Mouse (Mus musculus) liver, embryonic 15.5 days (tissue): ENCODE data around the gene Col23a1. TPM values are rescaled to one million over a fixed set of nuclear protein-coding genes. Genes with fewer than 3 reads are reported as not detected.
"Not testable (repeated sequence)": the region's sequence is repeated elsewhere in the genome, so short reads cannot be mapped to it uniquely, and the experiment has no call there.

Experiments
- ATAC-seq: fragments of 200-750 bp; cut with Nextera tagmentation; 2 replicates; pipeline ENCODE4 v1.8.0; 2017; ENCODE audit warnings: moderate number of reproducible peaks, mild to moderate bottlenecking, moderate library complexity; ENCODE audit not compliant: insufficient read depth
- H3K27ac ChIP-seq: fragments of 300-500 bp; sonication (generic); replicated peaks from 2 replicates; pipeline ENCODE4 v1.5.1; 2015; ENCODE audit warnings: mild to moderate bottlenecking, inconsistent platforms
- H3K27me3 ChIP-seq: fragments of 300-500 bp; sonication (generic); 2 replicates; pipeline ENCODE4 v1.6.1; 2015; ENCODE audit warnings: mild to moderate bottlenecking, inconsistent platforms
- H3K36me3 ChIP-seq: fragments of 300-500 bp; sonication (generic); replicated peaks from 2 replicates; pipeline ENCODE4 v1.6.1; 2015; ENCODE audit warnings: moderate library complexity, mild to moderate bottlenecking, inconsistent platforms
- H3K4me1 ChIP-seq: fragments of 300-500 bp; sonication (generic); replicated peaks from 2 replicates; pipeline ENCODE4 v1.6.1; 2015; ENCODE audit warnings: inconsistent platforms
- H3K4me2 ChIP-seq: fragments of 300-500 bp; sonication (generic); 2 replicates; pipeline ENCODE4 v1.6.1; 2015; ENCODE audit warnings: moderate library complexity, mild to moderate bottlenecking, inconsistent platforms
- H3K4me3 ChIP-seq: fragments of 300-500 bp; sonication (generic); replicated peaks from 2 replicates; pipeline ENCODE4 v1.5.1; 2015; ENCODE audit warnings: mild to moderate bottlenecking, inconsistent platforms
- H3K9ac ChIP-seq: fragments of 300-500 bp; sonication (generic); 2 replicates; pipeline ENCODE4 v1.6.1; 2015; ENCODE audit warnings: moderate library complexity, mild to moderate bottlenecking, inconsistent platforms
- H3K9me3 ChIP-seq: fragments of 300-500 bp; sonication (generic); replicated peaks from 2 replicates; pipeline ENCODE4 v1.6.1; 2016; ENCODE audit warnings: inconsistent platforms
- WGBS: fragments of 180-500 bp; shearing (Covaris S2); methylation state at CpG from one replicate; pipeline ENCODE4 v1.1.7; 2015; ENCODE audit warnings: mixed read lengths; ENCODE audit not compliant: insufficient replicate concordance; 5-methylcytosine and 5-hydroxymethylcytosine counted together
- polyA plus RNA-seq: library from polyadenylated mRNA; unstranded; fragments of >200 nt; fragmentation: Nextera tagmentation; extraction: Ambion mirVana; gene quantifications from 2 replicates; pipeline ENCODE4 v1.2.1, GENCODE M21; 2015

Col23a1 gene
- polyA plus RNA-seq, 1 experiment from 2014 or later = 0.17 TPM

DNA sequence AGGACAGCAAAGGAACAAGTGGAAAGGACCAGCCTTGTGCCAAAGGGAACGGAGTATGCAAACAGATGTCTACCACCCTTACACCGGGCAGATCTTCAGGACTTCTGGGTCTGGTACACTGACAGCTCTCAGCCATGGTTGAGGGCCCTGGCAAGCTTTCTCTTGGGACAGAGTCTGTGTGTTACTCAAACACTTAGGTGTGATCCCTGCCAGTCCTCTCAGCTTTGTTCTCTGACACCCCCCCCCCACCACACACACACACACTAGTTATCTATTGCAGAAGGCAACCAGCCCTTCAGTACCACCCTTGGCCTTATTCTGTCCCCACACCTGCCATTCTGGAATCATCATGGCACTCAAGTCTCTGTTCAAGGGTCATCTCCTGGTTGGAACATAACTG is 332.1 kb downstream of the Col23a1 start:
- no peak overlapping the region for H3K9ac ChIP-seq
- H3K36me3 ChIP-seq = peaks cover 53% of the 10 kb centered on the region
- H3K4me1 ChIP-seq = peaks cover 60% of the 10 kb centered on the region
- no peaks in the 10 kb centered on the region for H3K9me3 ChIP-seq
- no peak overlapping the region for H3K27ac ChIP-seq
- H3K27me3 ChIP-seq = no peaks in the 10 kb centered on the region
- no peak for ATAC-seq
- WGBS = 84% methylated on average over 2 of the region's 2 CpGs
- no peak overlapping the region for H3K4me2 ChIP-seq
- no peak overlapping the region for H3K4me3 ChIP-seq

DNA sequence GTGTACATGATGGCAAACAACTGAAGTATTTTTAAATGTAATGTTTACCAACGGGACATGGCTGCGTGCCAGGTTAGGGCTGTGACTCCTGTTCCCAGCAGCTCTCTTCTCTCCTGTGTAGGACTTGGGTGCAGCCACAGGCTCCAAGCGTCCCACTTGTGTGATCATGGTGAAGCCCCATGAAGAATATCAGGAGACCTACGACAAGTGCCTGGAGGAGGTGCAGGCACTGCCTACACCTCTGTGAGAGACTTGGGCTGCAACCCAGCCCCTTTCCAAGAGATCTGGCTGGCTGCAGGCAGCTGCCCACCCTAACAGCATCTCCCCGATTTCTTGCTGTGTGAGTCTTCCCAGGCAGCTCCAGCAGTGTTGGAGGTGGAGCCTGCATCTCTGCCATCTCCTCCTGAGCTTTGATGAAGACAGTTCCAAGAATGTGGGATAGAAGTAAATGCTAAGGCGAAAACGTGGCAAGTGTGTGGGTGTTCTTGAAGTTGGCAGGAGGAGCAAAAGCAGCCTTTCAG is 333.3 kb downstream of the Col23a1 start:
- H3K4me2 ChIP-seq = no peak overlapping the region
- no peaks in the 10 kb centered on the region for H3K9me3 ChIP-seq
- peaks cover 66% of the 10 kb centered on the region for H3K36me3 ChIP-seq
- WGBS = 74% methylated on average over 7 of the region's 7 CpGs
- ATAC-seq = no peak
- no peak overlapping the region for H3K4me3 ChIP-seq
- no peaks in the 10 kb centered on the region for H3K27me3 ChIP-seq
- no peak overlapping the region for H3K9ac ChIP-seq
- peaks cover 54% of the 10 kb centered on the region for H3K4me1 ChIP-seq
- H3K27ac ChIP-seq = no peak overlapping the region

DNA sequence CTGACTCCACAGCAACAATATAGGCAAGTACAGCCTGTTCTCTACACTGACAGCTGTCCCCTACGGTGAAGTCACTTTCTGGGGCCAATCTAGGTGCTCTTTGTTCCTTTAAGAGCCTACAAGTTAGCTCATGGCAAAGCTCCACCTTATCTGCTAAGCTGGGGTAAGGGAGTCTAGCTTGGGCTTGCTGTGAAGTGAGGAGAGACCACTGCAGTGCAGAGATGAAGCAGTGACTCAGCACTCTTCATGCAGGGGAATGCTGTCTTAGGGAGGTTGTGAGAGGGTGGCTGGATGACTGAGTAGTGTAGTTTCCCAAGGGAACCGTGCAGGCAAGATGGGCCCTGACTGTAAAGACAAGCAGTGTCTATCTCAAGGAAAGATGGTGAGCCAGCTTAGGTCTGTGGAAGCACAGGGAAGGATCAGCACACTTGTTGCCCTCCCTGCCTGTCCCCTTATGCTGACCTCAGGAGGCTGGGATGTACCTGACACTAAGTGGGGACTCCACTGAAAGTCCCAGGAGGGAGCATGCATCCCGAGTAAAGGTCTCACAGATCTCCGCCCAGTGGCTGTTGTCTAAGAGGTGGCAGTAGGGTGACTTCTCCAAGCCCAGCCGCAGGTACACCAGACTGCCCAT is 335.6 kb downstream of the Col23a1 start:
- no peak overlapping the region for H3K4me2 ChIP-seq
- ATAC-seq = peak; percentile 52; the same call in 1 of the 2 replicates
- H3K27me3 ChIP-seq = no peaks in the 10 kb centered on the region
- H3K36me3 ChIP-seq = peaks cover 72% of the 10 kb centered on the region
- no peak overlapping the region for H3K9ac ChIP-seq
- no peak overlapping the region for H3K4me3 ChIP-seq
- H3K27ac ChIP-seq = 0 out of 2 replicates have a peak overlapping the region, but pooled peaks have one; percentile 14
- no peaks in the 10 kb centered on the region for H3K9me3 ChIP-seq
- H3K4me1 ChIP-seq = peaks cover 42% of the 10 kb centered on the region
- WGBS = 56% methylated on average over 5 of the region's 5 CpGs

DNA sequence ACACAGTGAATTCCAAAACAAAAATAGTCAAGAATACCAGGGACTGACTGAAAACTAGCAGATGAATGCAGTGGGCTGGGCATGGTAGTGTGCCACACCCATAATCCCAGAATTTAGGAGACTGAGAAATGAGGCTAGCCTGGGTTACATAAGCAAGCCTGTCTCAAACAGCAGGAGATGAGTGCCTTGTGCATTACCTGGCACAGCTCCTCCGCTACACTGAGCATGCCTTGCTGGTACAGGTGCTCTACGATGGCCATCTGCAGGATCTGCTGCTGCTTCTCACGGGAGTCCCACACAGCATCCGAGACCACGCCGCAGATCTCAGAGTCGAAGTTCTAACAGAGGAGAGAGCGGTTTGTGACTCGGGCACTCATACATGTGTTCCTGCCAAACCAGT is 337.7 kb downstream of the Col23a1 start:
- H3K4me3 ChIP-seq = no peak overlapping the region
- H3K27me3 ChIP-seq = no peaks in the 10 kb centered on the region
- no peak overlapping the region for H3K4me2 ChIP-seq
- no peak overlapping the region for H3K27ac ChIP-seq
- no peak for ATAC-seq
- WGBS = 87% methylated on average over 9 of the region's 9 CpGs
- peaks cover 31% of the 10 kb centered on the region for H3K4me1 ChIP-seq
- H3K9me3 ChIP-seq = no peaks in the 10 kb centered on the region
- peaks cover 62% of the 10 kb centered on the region for H3K36me3 ChIP-seq
- no peak overlapping the region for H3K9ac ChIP-seq

DNA sequence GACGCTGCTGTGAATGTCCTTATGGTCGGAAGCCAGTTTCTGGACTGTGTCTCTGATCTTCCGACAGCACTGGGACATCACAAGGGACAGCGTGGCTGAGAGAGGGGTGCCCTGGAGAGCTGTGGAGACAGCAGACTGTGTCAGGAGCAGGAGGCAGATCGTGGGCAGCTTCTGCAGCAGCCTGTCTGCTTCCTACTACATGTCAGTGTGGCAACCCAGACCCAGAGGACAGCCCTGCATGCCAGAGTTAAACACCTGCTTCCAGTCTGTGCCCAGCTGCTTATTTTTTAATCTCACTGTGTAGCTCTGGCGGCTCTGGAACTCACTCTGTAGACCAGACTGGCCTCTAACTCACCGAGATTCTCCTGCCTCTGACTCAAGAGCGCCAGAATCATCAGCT is 338.2 kb downstream of the Col23a1 start:
- no peak for ATAC-seq
- 77% methylated on average over 8 of the region's 8 CpGs for WGBS

DNA sequence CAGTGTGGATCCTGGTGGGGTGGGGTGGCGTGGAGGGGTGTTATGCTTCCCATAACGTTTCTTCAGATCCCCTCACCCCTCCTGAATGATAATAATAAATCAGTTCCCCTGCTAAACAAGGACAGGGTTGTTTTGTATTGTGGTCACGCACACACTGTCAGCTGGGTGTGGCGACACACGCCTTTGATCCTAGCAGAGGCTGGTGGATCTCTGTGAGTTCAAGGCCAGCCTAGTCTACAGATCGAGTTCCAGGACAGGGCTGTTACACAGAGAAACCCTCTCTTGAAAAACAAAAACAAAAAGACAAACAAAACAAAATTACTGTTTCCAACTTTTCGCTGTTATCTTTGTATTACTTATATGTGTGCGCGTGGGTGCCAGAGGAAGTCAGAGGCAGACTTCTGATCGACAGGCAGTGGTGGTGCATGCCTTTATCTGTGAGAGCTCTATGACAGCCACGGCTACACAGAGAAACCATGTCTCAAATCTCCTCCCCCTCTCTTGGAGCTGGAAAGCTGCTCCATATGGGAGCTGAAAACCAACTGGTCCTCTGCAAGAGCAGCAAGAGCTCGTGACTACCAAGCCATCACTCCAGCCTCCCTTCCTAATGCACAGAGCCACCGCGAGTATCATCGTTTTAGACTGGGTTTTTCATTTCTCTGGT is 340.1 kb downstream of the Col23a1 start:
- Histone ChIP-seq H3K36me3 (peaks cover 41% of the 10 kb centered on the region), H3K4me1 (peaks cover 42% of the 10 kb centered on the region), H3K27me3 (no peaks in the 10 kb centered on the region), H3K4me3 (no peak overlapping the region), H3K9ac (no peak overlapping the region), H3K27ac (no peak overlapping the region), H3K4me2 (no peak overlapping the region), H3K9me3 (no peaks in the 10 kb centered on the region)
- 48% methylated on average over 15 of the region's 15 CpGs for WGBS
- ATAC-seq = no peak

More for the DNA sequence above, 338.2 kb downstream of the Col23a1 start:
- no peaks in the 10 kb centered on the region for H3K9me3 ChIP-seq
- no peak overlapping the region for H3K4me3 ChIP-seq
- H3K27ac ChIP-seq = no peak overlapping the region
- peaks cover 60% of the 10 kb centered on the region for H3K36me3 ChIP-seq
- no peak overlapping the region for H3K4me2 ChIP-seq
- H3K9ac ChIP-seq = no peak overlapping the region
- peaks cover 31% of the 10 kb centered on the region for H3K4me1 ChIP-seq
- no peaks in the 10 kb centered on the region for H3K27me3 ChIP-seq

DNA sequence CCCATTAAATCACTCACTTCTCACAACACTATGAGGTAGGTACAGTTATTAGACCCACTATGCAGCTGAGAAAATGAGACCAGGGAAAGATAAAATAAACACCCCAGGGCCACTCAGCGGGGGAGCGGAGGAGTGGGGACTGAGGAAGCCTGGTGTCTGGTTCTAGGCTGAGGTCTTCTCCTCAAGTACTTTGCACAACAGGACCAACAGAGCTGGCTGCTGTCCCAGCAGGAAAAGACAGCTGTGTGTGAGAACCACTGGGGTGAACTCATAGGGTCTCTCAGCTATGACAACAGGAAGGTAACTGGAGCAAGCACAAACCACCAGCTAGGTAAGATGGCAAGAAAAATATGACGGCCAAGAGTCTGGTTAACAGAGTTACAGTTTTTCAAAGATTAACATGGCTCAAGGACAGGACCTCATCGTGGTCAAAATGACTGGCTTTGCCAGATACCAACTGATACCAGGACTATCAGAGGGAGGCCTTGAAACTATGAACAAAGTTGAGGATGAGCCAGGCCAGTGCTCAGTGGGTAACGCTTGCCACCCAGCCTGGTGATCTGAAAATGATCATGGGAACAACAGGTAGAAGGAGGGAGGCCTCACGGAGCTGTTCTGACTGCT is 342.5 kb downstream of the Col23a1 start:
- Histone ChIP-seq H3K36me3 (peaks cover 19% of the 10 kb centered on the region), H3K9ac (no peak overlapping the region), H3K4me1 (peaks cover 49% of the 10 kb centered on the region), H3K27ac (no peak overlapping the region), H3K9me3 (no peaks in the 10 kb centered on the region), H3K4me2 (no peak overlapping the region), H3K27me3 (no peaks in the 10 kb centered on the region), H3K4me3 (no peak overlapping the region)
- no peak for ATAC-seq
- WGBS = 56% methylated on average over 6 of the region's 6 CpGs

DNA sequence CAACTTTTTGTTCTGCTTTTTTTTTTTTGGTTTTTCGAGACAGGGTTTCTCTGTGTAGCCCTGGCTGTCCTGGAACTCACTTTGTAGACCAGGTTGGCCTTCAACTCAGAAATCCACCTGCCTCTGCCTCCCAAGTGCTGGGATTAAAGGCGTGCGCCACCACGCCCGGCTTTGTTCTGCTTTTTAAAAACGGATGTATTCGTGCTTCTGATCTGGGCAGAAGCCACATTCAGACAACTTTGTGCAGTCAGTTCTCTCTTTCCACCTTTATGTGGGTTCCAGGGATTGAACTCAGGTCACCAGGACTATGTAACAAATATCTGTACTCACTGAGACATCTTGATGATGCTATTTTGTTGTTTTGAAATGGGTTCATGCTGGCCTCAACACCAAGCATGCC is 343.5 kb downstream of the Col23a1 start:
- peaks cover 10% of the 10 kb centered on the region; the same call in 1 of the 2 replicates for H3K36me3 ChIP-seq

More for the DNA sequence above, 343.5 kb downstream of the Col23a1 start:
- peaks cover 57% of the 10 kb centered on the region for H3K4me1 ChIP-seq
- 75% methylated on average over 7 of the region's 7 CpGs for WGBS
- not testable (repeated sequence) for H3K9me3 ChIP-seq, H3K9ac ChIP-seq, H3K27ac ChIP-seq, ATAC-seq, H3K27me3 ChIP-seq, H3K4me2 ChIP-seq, H3K4me3 ChIP-seq

Other genes starting within 250 kb of the Col23a1 start
- gene Olfr1375, start 241.8 kb upstream of the Col23a1 start, polyA plus RNA-seq = not detected in 2 replicates
- gene Zfp354a, start 230.7 kb upstream of the Col23a1 start, polyA plus RNA-seq = 1.1 and 1.6 TPM in 2 replicates
- gene Gm12569, start 69.4 kb upstream of the Col23a1 start, polyA plus RNA-seq = not detected in 2 replicates
- 49.8 and 56.0 TPM in 2 replicates for gene Clk4, start 28.2 kb upstream of the Col23a1 start, polyA plus RNA-seq
- 0.31 and 0.39 TPM in 2 replicates for gene BC049762, start 26.9 kb upstream of the Col23a1 start, polyA plus RNA-seq